In the genomic region with DNA sequence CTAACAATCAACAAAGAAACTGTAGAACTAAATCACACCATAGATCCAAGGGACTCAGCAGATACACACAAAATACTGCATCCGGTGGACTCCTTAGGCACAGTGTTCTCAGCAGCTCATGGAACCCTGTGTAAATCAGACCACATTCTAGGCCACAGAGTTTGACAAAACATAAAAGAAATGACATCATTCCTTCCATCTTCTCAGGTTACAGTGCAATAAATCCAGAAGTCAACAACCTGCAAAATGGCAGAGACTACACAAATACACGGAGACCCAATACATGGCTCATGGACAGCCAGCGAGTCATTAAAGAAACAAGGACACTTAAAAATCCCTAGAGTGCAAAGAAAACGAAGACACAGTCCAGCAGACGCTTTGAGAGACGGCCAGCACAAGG, we compare ENCODE assay signal across 13 mouse cellular contexts. TPM values are rescaled to one million over a fixed set of nuclear protein-coding genes. Genes with fewer than 3 reads are reported as not detected.
DNase-seq lines count a peak whose midpoint lies in the region; ATAC-seq and TF ChIP-seq lines count a peak whose summit lies in the region.
"Had no signal": no experiment of that assay in that cellular context is flagged by ENCODE, and none has a peak within 500 bp of the region (broad histone marks: within the 10 kb centered on the region; RNA-seq: fewer than 3 reads in every experiment).

No protein-coding gene starts in this region.

- peaks cover 1% of the 10 kb centered on the region for H3K79me2 ChIP-seq in heart, adult 2 months (replicated peaks; ENCODE audit: control insufficient read depth, insufficient read depth, low read length)
- no peaks in the 10 kb centered on the region for H3K79me2 ChIP-seq in myocyte (ENCODE audit: control insufficient read depth, insufficient read depth)

- H3K9ac ChIP-seq in heart, adult 2 months (ENCODE audit: low read depth, low read length) = no peak overlapping the region
- H3K9ac ChIP-seq in liver, embryonic 16.5 days (ENCODE audit: low read depth, low read length) = no peak overlapping the region
- no peak overlapping the region for H3K9ac ChIP-seq in liver, embryonic 12.5 days
- no peak overlapping the region for H3K9ac ChIP-seq in embryonic facial prominence, embryonic 12.5 days

- WGBS in heart, adult 2 months = 50% methylated on average over 6 of the region's 6 CpGs
- WGBS in liver, embryonic 16.5 days (ENCODE audit: insufficient replicate concordance) = 64% methylated on average over 6 of the region's 6 CpGs
- WGBS in liver, embryonic 12.5 days (ENCODE audit: insufficient replicate concordance) = 57% methylated on average over 6 of the region's 6 CpGs
- 38% methylated on average over 6 of the region's 6 CpGs for WGBS in embryonic facial prominence, embryonic 12.5 days

- no peak overlapping the region for H3K4me3 ChIP-seq in heart, adult 2 months
- H3K4me3 ChIP-seq in liver, embryonic 16.5 days (ENCODE audit: low read depth, low read length) = no peak overlapping the region
- H3K4me3 ChIP-seq in liver, embryonic 12.5 days = no peak overlapping the region
- H3K4me3 ChIP-seq in embryonic facial prominence, embryonic 12.5 days = no peak overlapping the region
- H3K4me3 ChIP-seq in myocyte = no peak overlapping the region

- H3K4me1 ChIP-seq in heart, adult 2 months (ENCODE audit: control insufficient read depth, insufficient read depth, low read length) = peaks cover 17% of the 10 kb centered on the region
- H3K4me1 ChIP-seq in liver, embryonic 16.5 days (ENCODE audit: control insufficient read depth, low read depth, low read length) = peaks cover 14% of the 10 kb centered on the region; the same call in 1 of the 2 replicates
- peaks cover 36% of the 10 kb centered on the region for H3K4me1 ChIP-seq in liver, embryonic 12.5 days
- H3K4me1 ChIP-seq in embryonic facial prominence, embryonic 12.5 days = peaks cover 11% of the 10 kb centered on the region

- TF ChIP-seq CTCF in heart, adult 2 months (IDR thresholded peaks at IDR 0.05) = no peak

- H3K27me3 ChIP-seq in heart, adult 2 months (ENCODE audit: control insufficient read depth, insufficient read depth, low read length) = no peaks in the 10 kb centered on the region
- H3K27me3 ChIP-seq in liver, embryonic 16.5 days (ENCODE audit: control insufficient read depth, insufficient read depth, low read depth, low read length) = no peaks in the 10 kb centered on the region
- no peaks in the 10 kb centered on the region for H3K27me3 ChIP-seq in liver, embryonic 12.5 days (replicated peaks)
- H3K27me3 ChIP-seq in embryonic facial prominence, embryonic 12.5 days = no peaks in the 10 kb centered on the region
- no peaks in the 10 kb centered on the region for H3K27me3 ChIP-seq in myocyte (ENCODE audit: control insufficient read depth, insufficient read depth, insufficient read length)

- peaks cover 19% of the 10 kb centered on the region for H3K36me3 ChIP-seq in heart, adult 2 months (ENCODE audit: control insufficient read depth, insufficient read depth, low read length)
- no peaks in the 10 kb centered on the region for H3K36me3 ChIP-seq in liver, embryonic 16.5 days (ENCODE audit: control insufficient read depth, insufficient read depth)
- H3K36me3 ChIP-seq in liver, embryonic 12.5 days = no peaks in the 10 kb centered on the region
- H3K36me3 ChIP-seq in embryonic facial prominence, embryonic 12.5 days = no peaks in the 10 kb centered on the region
- no peaks in the 10 kb centered on the region for H3K36me3 ChIP-seq in myocyte (ENCODE audit: control insufficient read depth, insufficient read depth)

- TF ChIP-seq EP300 in heart, adult 2 months (IDR thresholded peaks at IDR 0.05; ENCODE audit: insufficient read depth, low read depth, low read length) = no peak

- intact Hi-C loops in heart, adult 2 months (cut with DNase I) = no loop called here

- H3ac ChIP-seq in myocyte (ENCODE audit: control insufficient read depth, insufficient read length) = no peak overlapping the region

- DNase-seq in heart, adult 2 months = peak in 1 of 2 experiments; percentile 14
- no peak for DNase-seq in heart, adult 11 months
- no peak for DNase-seq in B cell, adult 2 months
- no peak for DNase-seq in adrenal gland, adult 18-20 months (ENCODE audit: low spot score in 2 of 2)
- DNase-seq: cerebellum, adult 9-10 months; gastrocnemius, postnatal 10 days; kidney, adult 18-20 months; lung, postnatal 10 days; thymus, postnatal 36 days had no signal

- no peak for TF ChIP-seq POLR2A in heart, adult 2 months (IDR thresholded peaks at IDR 0.05; ENCODE audit: insufficient read depth, low read depth, low read length)
- TF ChIP-seq POLR2A in myocyte (IDR thresholded peaks at IDR 0.05; ENCODE audit: insufficient read length, low read depth) = no peak

- no peaks in the 10 kb centered on the region for H3K9me3 ChIP-seq in liver, embryonic 16.5 days (replicated peaks; ENCODE audit: control insufficient read depth, low read length)
- no peaks in the 10 kb centered on the region for H3K9me3 ChIP-seq in liver, embryonic 12.5 days (replicated peaks)
- H3K9me3 ChIP-seq in embryonic facial prominence, embryonic 12.5 days = no peaks in the 10 kb centered on the region

- ATAC-seq in liver, embryonic 16.5 days (ENCODE audit: low read depth) = no peak
- ATAC-seq in liver, embryonic 12.5 days = no peak
- ATAC-seq in embryonic facial prominence, embryonic 12.5 days (ENCODE audit: insufficient number of reproducible peaks, insufficient read depth, low FRiP score, low TSS enrichment) = no peak

- peak overlapping the region; percentile 13; the same call in 1 of the 2 replicates for H3K27ac ChIP-seq in heart, adult 2 months
- H3K27ac ChIP-seq in liver, embryonic 16.5 days (ENCODE audit: low read length) = peak overlapping the region; percentile 22; the same call in 1 of the 2 replicates
- H3K27ac ChIP-seq in liver, embryonic 12.5 days = no peak overlapping the region
- H3K27ac ChIP-seq in embryonic facial prominence, embryonic 12.5 days = 0 out of 2 replicates have a peak overlapping the region, but pooled peaks have one; percentile 30

- no peak overlapping the region for H3K4me2 ChIP-seq in liver, embryonic 16.5 days (ENCODE audit: low read depth, low read length)
- H3K4me2 ChIP-seq in liver, embryonic 12.5 days = no peak overlapping the region
- no peak overlapping the region for H3K4me2 ChIP-seq in embryonic facial prominence, embryonic 12.5 days (replicated peaks)
- H3K4me2 ChIP-seq in myocyte (ENCODE audit: low read depth) = peak overlapping the region; percentile 43

TF ChIP-seq in myocyte, 11 proteins besides CTCF, POLR2A, EP300 and RAD21:
- no peak for TF ChIP-seq TCF3 (IDR thresholded peaks at IDR 0.05; ENCODE audit: insufficient read length, low read depth)
- no peak for TF ChIP-seq E2F4 (IDR thresholded peaks at IDR 0.05; ENCODE audit: insufficient read depth)
- TF ChIP-seq MAX (IDR thresholded peaks at IDR 0.05; ENCODE audit: low read depth) = no peak
- TF ChIP-seq CEBPB (IDR thresholded peaks at IDR 0.05; ENCODE audit: insufficient read depth, poor library complexity, severe bottlenecking) = no peak
- TF ChIP-seq TCF12 (IDR thresholded peaks at IDR 0.05; ENCODE audit: insufficient read depth, poor library complexity, severe bottlenecking) = no peak
- no peak for TF ChIP-seq MYOG (IDR thresholded peaks at IDR 0.05; ENCODE audit: control insufficient read depth in 1 of 3, insufficient read depth in 1 of 3, insufficient read length in 2 of 3, low read depth in 2 of 3)
- TF ChIP-seq SRF (IDR thresholded peaks at IDR 0.05; ENCODE audit: control insufficient read depth, insufficient read length, low read depth) = no peak
- TF ChIP-seq REST (IDR thresholded peaks at IDR 0.05; ENCODE audit: insufficient read depth, insufficient read length) = no peak
- TF ChIP-seq POLR2AphosphoS2 (IDR thresholded peaks at IDR 0.05; ENCODE audit: insufficient read length, low read depth) = no peak
- TF ChIP-seq USF1 (IDR thresholded peaks at IDR 0.05; ENCODE audit: low read depth) = no peak
- TF ChIP-seq MYOD1 (IDR thresholded peaks at IDR 0.05; ENCODE audit: control insufficient read depth in 1 of 3, insufficient read length in 2 of 3, low read depth in 2 of 3) = no peak

RNA-seq across cellular contexts. Expression of gene Sgms1, which starts 51.8 kb away (rescaled TPM):
- 10 to 100 TPM; 60.5 to 62.1 TPM for total RNA-seq in heart, adult 2 months (2021)
- 27.0 and 42.5 TPM in 2 replicates for polyA plus RNA-seq in heart, adult 2 months (2012; rRNA removed)
- 28.8 and 30.7 TPM in 2 replicates for polyA plus RNA-seq in liver, embryonic 16.5 days (2015; fragmentation: Nextera tagmentation; extraction: Ambion mirVana)
- 31.8 and 33.7 TPM in 2 replicates for polyA plus RNA-seq in liver, embryonic 12.5 days (2016; fragmentation: Nextera tagmentation; extraction: Ambion mirVana)
- 27.0 and 28.9 TPM in 2 replicates for polyA plus RNA-seq in embryonic facial prominence, embryonic 12.5 days (2016; fragmentation: Nextera tagmentation; extraction: Ambion mirVana)
- polyA plus RNA-seq in myocyte (2012; fragmentation: generic; extraction: Trizol) = 8.5 TPM
- total RNA-seq in adrenal gland, adult 18-20 months (2021) = 10 to 100 TPM; 65.1 to 85.4 TPM
